Mouse (Mus musculus) CD4-positive, CD25-positive, alpha-beta regulatory T cell, adult 4 months (primary cell): ENCODE measurements around the gene Ndufs5. TPM values are rescaled to one million over a fixed set of nuclear protein-coding genes. Genes with fewer than 3 reads are reported as not detected.

Experiments used
- ATAC-seq: one replicate; pipeline ENCODE4 v1.8.0; 2017
- polyA plus RNA-seq, 2 experiments: library from polyadenylated mRNA; unstranded; fragments of 100-300 nt; shearing (Covaris generic); gene quantifications; one replicate each; pipeline ENCODE4 v1.2.1; 2017

Ndufs5 gene
- polyA plus RNA-seq, 2 experiments from 2014 or later: 104 to 124 TPM

- ATAC-seq: no peak
Observed at GRCm38 (mm10) chr4:123687025-123687781, 30.8 kb downstream of the Ndufs5 start.

- ATAC-seq: no peak
Observed at GRCm38 (mm10) chr4:123686368-123687024, 31.5 kb downstream of the Ndufs5 start.

GRCm38 (mm10) chr4:123685506-123686242, 32.3 kb downstream of the Ndufs5 start:
- ATAC-seq: no peak

GRCm38 (mm10) chr4:123685046-123685445, 33.0 kb downstream of the Ndufs5 start:
- no peak for ATAC-seq

- ATAC-seq: no peak
Observed at GRCm38 (mm10) chr4:123684260-123684659, 33.7 kb downstream of the Ndufs5 start, which contains the start of gene Macf1. Macf1 (minus strand) TSS chr4:123684360.

- no peak for ATAC-seq
Observed at GRCm38 (mm10) chr4:123682291-123682690, 35.7 kb downstream of the Ndufs5 start.

- ATAC-seq: no peak
Observed at GRCm38 (mm10) chr4:123680962-123681361, 37.0 kb downstream of the Ndufs5 start.

- ATAC-seq: no peak
Observed at GRCm38 (mm10) chr4:123677060-123677804, 40.8 kb downstream of the Ndufs5 start.

GRCm38 (mm10) chr4:123670598-123670997, 47.4 kb downstream of the Ndufs5 start:
- ATAC-seq: no peak

GRCm38 (mm10) chr4:123669696-123670095, 48.3 kb downstream of the Ndufs5 start:
- ATAC-seq: no peak

GRCm38 (mm10) chr4:123667260-123667867, 50.6 kb downstream of the Ndufs5 start:
- ATAC-seq: no peak

GRCm38 (mm10) chr4:123666517-123666916, 51.5 kb downstream of the Ndufs5 start:
- no peak for ATAC-seq

GRCm38 (mm10) chr4:123665681-123666278, 52.2 kb downstream of the Ndufs5 start:
- ATAC-seq: no peak

GRCm38 (mm10) chr4:123664951-123665661, 52.9 kb downstream of the Ndufs5 start:
- ATAC-seq: peak; percentile 9

- peak; percentile 85 for ATAC-seq
Observed at GRCm38 (mm10) chr4:123664021-123664950, 53.7 kb downstream of the Ndufs5 start.

GRCm38 (mm10) chr4:123663688-123663965, 54.4 kb downstream of the Ndufs5 start:
- no peak for ATAC-seq

GRCm38 (mm10) chr4:123662914-123663687, 54.9 kb downstream of the Ndufs5 start:
- ATAC-seq: no peak
